Mouse (Mus musculus) neural tube, embryonic 11.5 days (tissue): ENCODE results near the gene Ankrd28. TPM values are rescaled to one million over a fixed set of nuclear protein-coding genes. Genes with fewer than 3 reads are reported as not detected.

Experiments used
- ATAC-seq: fragments of 200-750 bp; cut with Nextera tagmentation; 2 replicates; pipeline ENCODE4 v1.8.0; 2017; ENCODE audit warnings: moderate number of reproducible peaks, mild to moderate bottlenecking, moderate TSS enrichment, moderate library complexity; ENCODE audit not compliant: insufficient read depth, low FRiP score, low TSS enrichment
- DNase-seq: peaks from one replicate; pipeline ENCODE4 v3.0.0-alpha.2; 2015; ENCODE audit warnings: low spot score
- H3K27ac ChIP-seq: fragments of 300-500 bp; sonication (generic); 2 replicates; pipeline ENCODE4 v1.5.1; 2014; ENCODE audit warnings: low read depth, mild to moderate bottlenecking, low read length
- H3K27me3 ChIP-seq: fragments of 300-500 bp; sonication (generic); 2 replicates; pipeline ENCODE4 v1.6.1; 2014; ENCODE audit warnings: mild to moderate bottlenecking, low read length, mixed read lengths; ENCODE audit not compliant: control insufficient read depth, insufficient read depth
- H3K36me3 ChIP-seq: fragments of 300-500 bp; sonication (generic); 2 replicates; pipeline ENCODE4 v1.6.1; 2014; ENCODE audit warnings: mild to moderate bottlenecking, low read length, moderate library complexity, mixed read lengths; ENCODE audit not compliant: control insufficient read depth, insufficient read depth
- H3K4me1 ChIP-seq: fragments of 300-500 bp; sonication (generic); 2 replicates; pipeline ENCODE4 v1.6.1; 2014; ENCODE audit warnings: low read length, mixed read lengths; ENCODE audit not compliant: control insufficient read depth, insufficient read depth
- H3K4me2 ChIP-seq: fragments of 300-500 bp; sonication (generic); 2 replicates; pipeline ENCODE4 v1.6.1; 2014; ENCODE audit warnings: low read depth, mild to moderate bottlenecking, moderate library complexity
- H3K4me3 ChIP-seq: fragments of 300-500 bp; sonication (generic); 2 replicates; pipeline ENCODE4 v1.5.1; 2014; ENCODE audit warnings: low read depth, low read length
- H3K9ac ChIP-seq: fragments of 300-500 bp; sonication (generic); 2 replicates; pipeline ENCODE4 v1.6.1; 2014; ENCODE audit warnings: mild to moderate bottlenecking, low read length
- H3K9me3 ChIP-seq: fragments of 300-500 bp; sonication (generic); 2 replicates; pipeline ENCODE4 v1.6.1; 2016; ENCODE audit warnings: low read length; ENCODE audit not compliant: control insufficient read depth
- WGBS: fragments of 180-500 bp; shearing (Covaris S2); extraction: QIAGEN DNeasy Blood & Tissue Kit; methylation state at CpG from one replicate; pipeline ENCODE4 v1.1.7; 2014; 5-methylcytosine and 5-hydroxymethylcytosine counted together
- polyA plus RNA-seq: library from polyadenylated mRNA; unstranded; fragments of >200 nt; fragmentation: Nextera tagmentation; extraction: Ambion mirVana; gene quantifications from 2 replicates; pipeline ENCODE4 v1.2.1, GENCODE M21; 2014

Ankrd28 gene
- polyA plus RNA-seq, 1 experiment from 2014 or later = 10.2 TPM

GRCm38 (mm10) chr14:31800976-31801375, 29.5 kb downstream of the Ankrd28 start:
- DNase-seq = no peak
- ATAC-seq = no peak
- Histone ChIP-seq H3K27ac (no peak overlapping the region), H3K27me3 (no peaks in the 10 kb centered on the region), H3K36me3 (no peaks in the 10 kb centered on the region), H3K4me1 (no peaks in the 10 kb centered on the region), H3K4me3 (no peak overlapping the region), H3K9ac (no peak overlapping the region), H3K4me2 (no peak overlapping the region), H3K9me3 (no peaks in the 10 kb centered on the region)
- 85% methylated on average over 7 of the region's 7 CpGs for WGBS

DNA sequence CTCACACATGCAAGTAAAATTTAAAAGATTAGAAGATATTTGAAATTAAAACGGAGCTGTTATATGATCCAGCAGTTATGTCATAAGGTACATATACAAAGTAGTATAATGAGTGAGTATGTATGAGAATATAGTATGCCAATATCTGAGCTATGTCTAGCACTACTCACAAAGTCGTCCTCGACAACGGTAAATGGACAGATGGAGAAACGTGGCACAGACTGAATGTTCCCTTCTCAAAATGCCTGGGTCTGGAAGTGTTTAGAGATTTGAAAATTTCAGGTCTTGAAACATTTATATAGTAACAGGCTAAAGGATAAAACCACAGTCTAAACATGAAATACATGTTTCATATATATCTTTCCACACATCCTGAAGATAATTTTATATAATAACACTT, 30.0 kb downstream of the Ankrd28 start:
- Histone ChIP-seq H3K27ac (no peak overlapping the region), H3K4me3 (no peak overlapping the region), H3K4me1 (no peaks in the 10 kb centered on the region), H3K9ac (no peak overlapping the region), H3K9me3 (no peaks in the 10 kb centered on the region), H3K36me3 (no peaks in the 10 kb centered on the region), H3K27me3 (no peaks in the 10 kb centered on the region), H3K4me2 (no peak overlapping the region)
- ATAC-seq (no peak), DNase-seq (no peak)
- WGBS = 89% methylated on average over 5 of the region's 5 CpGs

GRCm38 (mm10) chr14:31798937-31799336, 31.5 kb downstream of the Ankrd28 start:
- no peak for DNase-seq
- H3K4me2 ChIP-seq = no peak overlapping the region
- H3K9me3 ChIP-seq = no peaks in the 10 kb centered on the region
- no peaks in the 10 kb centered on the region for H3K27me3 ChIP-seq
- H3K4me3 ChIP-seq = no peak overlapping the region
- no peak overlapping the region for H3K27ac ChIP-seq
- H3K4me1 ChIP-seq = no peaks in the 10 kb centered on the region
- H3K36me3 ChIP-seq = no peaks in the 10 kb centered on the region
- 71% methylated on average over 10 of the region's 10 CpGs for WGBS
- ATAC-seq = no peak
- no peak overlapping the region for H3K9ac ChIP-seq

- Histone ChIP-seq H3K4me2 (no peak overlapping the region), H3K9ac (no peak overlapping the region), H3K4me3 (no peak overlapping the region), H3K4me1 (no peaks in the 10 kb centered on the region), H3K9me3 (no peaks in the 10 kb centered on the region), H3K27me3 (no peaks in the 10 kb centered on the region), H3K27ac (no peak overlapping the region), H3K36me3 (no peaks in the 10 kb centered on the region)
- DNase-seq = no peak
- WGBS = 62% methylated on average over 1 of the region's 1 CpGs
- ATAC-seq = no peak
These were observed 34.9 kb downstream of the Ankrd28 start for GRCm38 (mm10) chr14:31795535-31795934.

- Histone ChIP-seq H3K9ac (no peak overlapping the region), H3K27me3 (no peaks in the 10 kb centered on the region), H3K4me3 (no peak overlapping the region), H3K36me3 (no peaks in the 10 kb centered on the region), H3K4me1 (no peaks in the 10 kb centered on the region), H3K27ac (no peak overlapping the region), H3K4me2 (no peak overlapping the region), H3K9me3 (no peaks in the 10 kb centered on the region)
- ATAC-seq (no peak), DNase-seq (no peak)
- WGBS = 56% methylated on average over 1 of the region's 1 CpGs
These were observed 35.7 kb downstream of the Ankrd28 start for GRCm38 (mm10) chr14:31794776-31795126.

- Histone ChIP-seq H3K9me3 (no peaks in the 10 kb centered on the region), H3K27ac (no peak overlapping the region), H3K4me3 (no peak overlapping the region)
These were observed 36.3 kb downstream of the Ankrd28 start for GRCm38 (mm10) chr14:31793979-31794775.

GRCm38 (mm10) chr14:31790797-31791196, 39.7 kb downstream of the Ankrd28 start:
- Histone ChIP-seq H3K27me3 (no peaks in the 10 kb centered on the region), H3K4me2 (no peak overlapping the region), H3K36me3 (no peaks in the 10 kb centered on the region), H3K9ac (no peak overlapping the region), H3K4me3 (no peak overlapping the region), H3K4me1 (no peaks in the 10 kb centered on the region), H3K27ac (no peak overlapping the region), H3K9me3 (no peaks in the 10 kb centered on the region)
- ATAC-seq = no peak
- no peak for DNase-seq
- 47% methylated on average over 1 of the region's 1 CpGs for WGBS

More at GRCm38 (mm10) chr14:31793979-31794775, 36.3 kb downstream of the Ankrd28 start:
- WGBS = 73% methylated on average over 4 of the region's 4 CpGs
- no peaks in the 10 kb centered on the region for H3K27me3 ChIP-seq
- no peaks in the 10 kb centered on the region for H3K4me1 ChIP-seq
- H3K36me3 ChIP-seq = no peaks in the 10 kb centered on the region
- no peak for DNase-seq
- H3K9ac ChIP-seq = no peak overlapping the region
- H3K4me2 ChIP-seq = no peak overlapping the region
- ATAC-seq = no peak

DNA sequence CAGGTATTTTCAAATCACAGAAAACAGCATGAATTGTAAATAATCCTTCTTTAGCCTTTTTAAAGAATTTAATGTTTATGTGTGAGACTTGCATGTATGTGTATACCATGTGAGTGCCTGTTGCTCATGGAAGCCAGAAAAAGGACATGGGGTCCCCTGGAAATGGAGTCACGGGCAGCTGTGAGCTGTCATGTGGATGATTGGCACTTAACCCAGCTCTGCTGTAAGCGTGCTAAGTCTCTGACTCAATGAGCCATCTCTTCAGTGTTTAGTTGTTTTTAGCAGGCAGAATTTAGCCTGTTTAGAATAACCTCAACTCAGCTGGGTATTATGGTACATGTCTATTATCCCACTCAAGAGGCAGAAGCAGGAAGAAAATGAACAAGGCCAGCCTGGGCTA, 43.5 kb downstream of the Ankrd28 start:
- DNase-seq = no peak
- WGBS = 80% methylated on average over 2 of the region's 2 CpGs
- no peak overlapping the region for H3K9ac ChIP-seq

DNA sequence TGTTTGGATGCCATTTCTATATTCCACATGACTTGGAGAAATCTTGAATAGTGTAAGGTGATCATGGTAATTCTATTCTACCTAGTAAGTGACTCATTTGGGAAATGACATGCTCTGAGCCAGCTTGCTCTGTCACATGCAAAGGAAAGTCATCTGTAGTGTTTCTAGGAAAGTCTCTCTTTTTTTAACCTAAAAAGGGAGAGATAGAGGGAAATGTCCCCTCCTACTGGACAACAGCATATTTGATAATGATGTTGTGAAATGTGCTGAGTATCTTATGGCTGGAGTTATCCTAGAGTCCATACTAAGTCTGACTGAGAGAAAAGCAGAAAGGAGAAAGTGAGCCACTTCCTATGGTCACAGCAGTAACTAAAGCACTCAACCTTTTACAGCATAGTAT, 44.8 kb downstream of the Ankrd28 start:
- Histone ChIP-seq H3K36me3 (no peaks in the 10 kb centered on the region), H3K4me2 (no peak overlapping the region), H3K9me3 (no peaks in the 10 kb centered on the region), H3K27ac (no peak overlapping the region), H3K27me3 (no peaks in the 10 kb centered on the region), H3K9ac (no peak overlapping the region), H3K4me1 (peaks cover 16% of the 10 kb centered on the region), H3K4me3 (no peak overlapping the region)
- ATAC-seq (no peak), DNase-seq (no peak)

More for the DNA sequence above, 43.5 kb downstream of the Ankrd28 start:
- Histone ChIP-seq H3K4me2 (no peak overlapping the region), H3K9me3 (no peaks in the 10 kb centered on the region), H3K4me3 (no peak overlapping the region), H3K36me3 (no peaks in the 10 kb centered on the region), H3K4me1 (peaks cover 5% of the 10 kb centered on the region; the same call in 1 of the 2 replicates), H3K27ac (no peak overlapping the region), H3K27me3 (no peaks in the 10 kb centered on the region)
- no peak for ATAC-seq
